Mouse (Mus musculus) gastrocnemius, adult 8-10 months (tissue): ENCODE results near the gene Garnl3. TPM values are rescaled to one million over a fixed set of nuclear protein-coding genes. Genes with fewer than 3 reads are reported as not detected.
"Not testable (repeated sequence)": the region's sequence is repeated elsewhere in the genome, so short reads cannot be mapped to it uniquely, and the experiment has no call there.

Source experiments
- DNase-seq, 2 experiments: peaks; one replicate each; pipeline ENCODE4 v3.0.0; 2022; ENCODE audit warnings: low spot score in 2 of 2
- total RNA-seq, 4 experiments: library from RNA; stranded (reverse); gene quantifications; 2 replicates each; pipeline ENCODE4 v1.2.4; 2022

Gene Garnl3
- total RNA-seq, 4 experiments from 2014 or later = 0.32 to 1.1 (median 0.99) TPM; not detected in 1

DNA sequence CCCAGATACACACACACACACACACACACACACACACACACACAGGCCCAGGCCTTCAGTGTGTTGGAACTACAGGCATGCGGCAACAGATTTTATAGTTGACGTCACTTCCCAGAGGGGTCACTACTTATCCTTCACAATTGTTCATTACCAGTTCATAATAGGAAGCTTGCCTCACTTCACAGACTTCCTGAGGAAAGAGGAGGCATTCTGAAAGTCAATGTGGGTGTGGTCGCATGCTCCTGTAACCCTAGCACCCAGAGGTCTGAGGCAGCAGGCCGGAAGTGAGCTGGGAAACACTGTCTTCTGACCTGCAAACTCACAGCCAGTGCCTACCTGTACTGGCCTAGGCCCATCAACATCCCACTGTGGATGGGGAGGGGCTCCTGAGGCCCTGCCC lies 106.4 kb downstream of the Garnl3 start:
- no peak for DNase-seq

DNA sequence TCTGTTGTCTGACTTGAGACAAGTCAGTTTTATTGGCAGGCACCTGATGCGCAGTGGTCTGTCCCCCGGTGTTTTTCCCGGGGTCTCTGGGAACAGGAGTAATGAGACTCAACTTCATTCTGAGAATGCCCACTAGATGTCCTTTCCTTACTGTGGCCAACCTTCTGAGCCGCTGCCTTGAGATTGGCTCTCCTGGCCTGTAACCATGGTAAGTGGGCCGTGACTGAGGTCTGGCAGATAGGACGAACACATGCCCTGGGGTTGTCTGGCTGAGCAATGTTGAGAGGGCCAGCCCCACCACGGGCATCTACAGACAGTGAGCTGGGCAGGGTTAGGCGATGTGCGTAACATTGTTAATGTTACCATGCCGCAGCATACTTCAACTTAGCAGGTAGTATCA lies 106.9 kb downstream of the Garnl3 start:
- DNase-seq = no peak

DNA sequence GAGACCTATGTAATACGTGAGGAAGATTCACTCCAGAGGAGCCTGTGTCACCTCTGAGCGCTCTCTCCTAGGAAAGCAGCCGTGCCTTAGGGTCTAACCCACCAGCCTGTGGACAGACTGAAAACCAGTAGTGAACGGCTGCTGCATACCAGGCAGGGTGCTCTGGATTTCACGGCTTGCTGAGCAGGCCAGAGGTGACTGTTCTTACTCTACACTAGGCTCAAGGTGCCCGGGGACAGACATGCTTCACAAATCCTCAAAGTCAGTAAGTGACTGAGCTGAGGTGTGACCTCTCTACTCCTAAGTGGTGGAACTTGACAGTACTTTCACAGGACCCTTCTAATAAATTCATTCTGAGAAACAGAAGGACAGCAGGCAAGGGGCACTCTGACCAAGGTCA lies 108.6 kb downstream of the Garnl3 start:
- DNase-seq = no peak

DNA sequence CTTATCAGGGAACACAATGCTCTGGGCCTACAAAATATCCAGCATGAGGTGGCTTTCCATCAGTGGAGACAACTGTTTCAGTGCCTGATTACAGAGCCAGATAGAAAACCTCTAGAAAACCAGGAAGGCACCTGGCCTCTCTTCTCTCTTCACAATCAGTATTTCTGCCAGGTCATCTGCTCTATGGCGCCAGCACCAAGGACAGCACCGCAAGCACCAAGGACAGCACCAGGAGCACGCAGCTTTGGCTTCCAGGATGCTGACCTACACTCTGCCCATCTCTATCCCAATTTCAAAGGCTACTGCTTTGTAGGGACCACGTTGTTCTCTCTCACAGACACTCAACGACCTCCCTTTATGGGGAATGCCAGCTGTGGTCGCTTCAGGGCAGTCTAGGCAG lies 113.4 kb downstream of the Garnl3 start:
- no peak for DNase-seq

DNA sequence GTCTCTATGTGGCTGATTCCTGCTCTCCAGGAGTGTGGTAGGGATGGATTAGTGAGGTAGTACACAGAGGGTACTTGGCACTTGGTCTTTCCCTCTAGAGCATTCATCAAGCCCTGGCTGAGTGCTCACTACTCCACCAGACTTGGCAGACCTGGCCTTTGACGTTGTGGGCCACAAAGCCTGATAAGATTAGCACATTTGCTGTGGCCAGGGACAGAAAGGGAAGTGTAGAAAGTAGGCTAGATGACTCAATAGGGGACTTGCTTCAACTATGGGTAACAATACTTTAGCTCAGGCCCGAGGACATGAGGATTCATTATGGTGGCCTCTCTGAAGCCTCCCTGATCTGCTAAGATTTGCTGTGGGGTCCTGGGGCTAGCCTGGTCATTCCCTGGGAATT lies 114.3 kb downstream of the Garnl3 start:
- no peak for DNase-seq

- no peak for DNase-seq
These were observed 116.6 kb downstream of the Garnl3 start for GRCm38 (mm10) chr2:33014877-33015276.

- DNase-seq = not testable (repeated sequence)
These were observed 122.4 kb downstream of the Garnl3 start for GRCm38 (mm10) chr2:33009055-33009454.

- DNase-seq = no peak
These were observed 126.4 kb downstream of the Garnl3 start for GRCm38 (mm10) chr2:33005041-33005440.

- DNase-seq = no peak
These were observed 129.3 kb downstream of the Garnl3 start for GRCm38 (mm10) chr2:33002144-33002543.

- DNase-seq = no peak
These were observed 131.7 kb downstream of the Garnl3 start for GRCm38 (mm10) chr2:32999752-33000151.

DNA sequence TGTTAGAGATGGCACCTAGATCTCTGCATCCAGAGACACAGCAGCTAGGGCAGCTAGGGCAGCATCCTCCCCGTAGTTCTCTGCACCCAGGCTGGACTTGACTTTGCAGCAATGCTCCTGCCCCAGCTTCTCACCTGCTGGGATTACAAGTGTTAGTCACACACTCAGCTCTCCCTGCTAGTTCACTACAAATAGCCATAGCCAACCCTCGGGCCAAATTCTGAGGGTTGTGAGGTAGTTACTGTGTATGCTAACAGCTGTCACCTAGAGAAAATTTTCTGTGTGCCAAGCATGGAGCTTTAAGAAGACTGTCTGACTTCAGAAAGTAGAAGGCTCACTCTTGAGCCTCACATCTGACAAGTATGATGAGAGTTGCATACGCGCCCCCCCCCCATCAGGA lies 133.7 kb downstream of the Garnl3 start:
- no peak for DNase-seq

GRCm38 (mm10) chr2:32997081-32997480 lies 134.4 kb downstream of the Garnl3 start:
- no peak for DNase-seq

GRCm38 (mm10) chr2:32992130-32992529 lies 139.3 kb downstream of the Garnl3 start:
- no peak for DNase-seq

DNA sequence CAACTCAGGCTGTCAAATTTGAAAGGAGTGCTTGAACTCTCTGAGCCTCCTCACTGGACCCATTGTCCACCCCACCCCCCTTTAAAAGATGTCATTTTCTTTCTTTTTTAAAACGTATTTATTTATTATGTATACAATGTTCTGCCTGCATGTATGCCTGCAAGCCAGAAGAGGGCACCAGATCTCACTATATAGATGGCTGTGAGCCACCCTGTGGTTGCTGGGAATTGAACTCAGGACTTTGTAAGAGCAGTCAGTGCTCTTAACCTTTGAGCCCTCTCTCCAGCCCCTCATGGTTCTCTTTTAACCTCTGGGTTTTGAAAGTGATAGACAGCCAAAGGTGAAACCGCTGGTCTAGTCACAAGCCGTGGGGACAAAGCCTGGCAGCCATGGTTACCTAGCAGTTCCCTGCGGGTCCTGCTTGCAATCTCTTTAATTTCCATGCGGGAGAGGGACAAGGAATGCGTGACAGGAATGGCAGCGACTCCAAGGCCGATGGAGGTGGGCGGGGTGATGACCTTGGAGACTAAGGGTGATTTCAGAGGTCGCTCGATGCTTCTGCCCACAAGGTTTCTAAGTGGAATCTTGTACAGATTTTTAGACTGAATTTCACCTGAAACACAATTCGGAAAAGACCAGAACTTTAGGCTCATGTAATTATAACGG lies 141.2 kb downstream of the Garnl3 start:
- no peak for DNase-seq

GRCm38 (mm10) chr2:32989376-32989775 lies 142.1 kb downstream of the Garnl3 start:
- no peak for DNase-seq

DNA sequence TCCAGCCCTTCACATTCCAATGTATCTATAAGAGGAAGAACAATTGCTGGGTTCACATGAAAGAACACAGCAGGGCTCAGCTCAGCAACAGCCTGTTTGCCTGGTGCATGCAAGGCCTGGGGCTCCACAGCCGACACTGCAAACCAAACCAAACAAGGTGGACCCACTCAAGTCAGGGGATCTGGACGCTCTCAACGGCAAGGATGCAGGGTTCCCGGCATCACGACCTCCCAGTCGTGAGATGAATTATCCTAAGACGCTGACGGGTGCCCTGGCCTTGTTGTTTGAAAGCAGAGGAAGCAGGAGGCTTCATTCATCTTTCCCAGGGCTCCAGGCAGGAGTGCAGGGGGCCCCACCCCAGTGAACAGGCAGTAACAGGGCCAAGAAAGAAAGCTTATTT lies 145.6 kb downstream of the Garnl3 start:
- no peak for DNase-seq

DNA sequence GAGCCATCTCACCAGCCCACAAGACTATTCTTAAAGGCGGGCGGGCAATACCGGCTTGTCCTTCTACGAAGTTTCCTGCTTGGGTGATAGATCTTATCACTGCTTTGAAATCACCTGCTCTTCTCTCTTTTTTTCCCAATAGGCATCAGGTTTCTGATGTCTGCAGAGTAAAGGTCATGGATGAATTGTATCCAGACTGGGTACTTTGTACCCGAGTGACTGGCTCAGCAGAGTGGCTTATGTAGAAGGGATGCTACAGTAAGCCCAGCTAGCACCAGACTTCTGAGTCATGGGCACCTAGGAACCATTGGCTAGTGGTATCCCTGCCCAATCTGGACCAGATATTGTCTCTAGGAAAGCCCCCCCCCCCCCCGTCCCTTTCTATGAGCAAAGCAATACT lies 147.8 kb downstream of the Garnl3 start:
- no peak for DNase-seq

DNA sequence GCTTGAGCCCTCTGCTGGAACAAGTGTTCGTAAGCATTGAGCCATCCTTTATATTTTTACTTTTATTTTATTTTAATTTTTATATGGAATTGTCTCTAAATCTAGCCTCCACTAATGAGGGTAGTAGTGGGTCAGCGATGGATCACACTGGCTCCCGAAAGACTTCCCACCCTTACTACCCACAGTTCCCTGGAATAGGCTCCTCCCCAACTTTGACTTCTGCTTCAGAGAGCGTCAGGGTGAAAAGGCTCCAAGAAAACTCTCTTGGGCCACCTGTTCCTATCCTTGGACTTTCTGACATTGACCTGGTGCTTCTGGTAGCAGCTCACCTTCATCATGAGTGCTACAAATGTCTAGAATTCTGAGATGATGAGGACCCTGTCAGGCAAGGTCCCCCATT lies 148.8 kb downstream of the Garnl3 start:
- no peak for DNase-seq

DNA sequence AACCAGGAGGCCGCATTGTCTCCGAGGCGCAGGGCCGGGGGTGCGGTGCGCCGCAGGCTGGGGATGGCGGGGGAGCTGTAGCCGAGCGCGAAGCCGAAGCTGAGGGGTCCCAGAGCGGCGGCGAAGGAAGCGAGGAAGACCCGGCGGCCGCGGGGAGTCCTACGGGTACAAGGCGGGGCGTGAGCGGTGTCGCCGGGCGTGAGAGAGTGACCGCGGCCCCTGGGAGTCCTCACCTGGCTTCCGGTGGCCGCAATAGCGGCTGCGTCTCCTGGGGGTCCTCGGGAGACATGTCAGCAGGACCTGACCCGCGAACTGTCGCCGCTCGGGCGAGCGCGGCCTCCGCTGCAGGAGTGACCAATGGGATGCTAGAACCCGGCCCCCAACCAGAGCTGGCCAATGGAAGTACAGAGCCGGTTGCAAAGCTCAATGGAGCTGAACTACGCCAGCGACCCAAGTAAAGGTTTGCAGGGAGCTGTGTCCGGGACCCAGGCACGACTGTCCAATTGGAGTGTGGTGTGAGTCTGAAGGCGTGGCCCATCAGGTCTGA lies 149.7 kb downstream of the Garnl3 start, which contains the start of gene Slc2a8:
Gene Slc2a8 (minus strand): TSS at position 359 of the 547 bp plus-strand sequence.
- DNase-seq = peak; percentile 86 to 87

- no peak for DNase-seq
These were observed 150.2 kb downstream of the Garnl3 start for GRCm38 (mm10) chr2:32981281-32981680.

DNA sequence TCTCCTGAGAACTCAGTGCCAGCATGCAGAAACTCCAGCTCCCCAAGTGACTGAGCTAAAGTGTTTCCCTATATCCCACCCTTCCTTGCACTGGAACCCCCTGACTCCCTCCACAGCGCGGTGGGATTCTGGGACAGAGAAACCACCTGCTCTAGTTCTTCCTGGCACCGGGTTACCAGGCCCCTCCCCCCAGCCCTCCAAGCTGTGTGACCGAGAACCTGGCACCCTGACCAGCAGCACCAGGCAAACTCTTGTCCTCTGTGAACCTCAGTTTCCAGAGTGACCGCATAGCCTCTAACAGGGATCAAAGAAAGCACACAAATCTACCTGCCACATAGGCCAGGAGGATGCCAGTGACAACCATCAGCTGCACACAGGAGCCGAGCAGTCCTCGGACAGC lies 151.8 kb downstream of the Garnl3 start:
- no peak for DNase-seq

GRCm38 (mm10) chr2:32978675-32979074 lies 152.8 kb downstream of the Garnl3 start:
- DNase-seq = no peak

GRCm38 (mm10) chr2:32977114-32977513 lies 154.3 kb downstream of the Garnl3 start:
- no peak for DNase-seq
